Mouse (Mus musculus): ENCODE data around the gene L3mbtl1. TPM values are rescaled to one million over a fixed set of nuclear protein-coding genes. Genes with fewer than 3 reads are reported as not detected.

L3mbtl1 gene
- polyA plus RNA-seq, 1 experiment = not detected

DNA sequence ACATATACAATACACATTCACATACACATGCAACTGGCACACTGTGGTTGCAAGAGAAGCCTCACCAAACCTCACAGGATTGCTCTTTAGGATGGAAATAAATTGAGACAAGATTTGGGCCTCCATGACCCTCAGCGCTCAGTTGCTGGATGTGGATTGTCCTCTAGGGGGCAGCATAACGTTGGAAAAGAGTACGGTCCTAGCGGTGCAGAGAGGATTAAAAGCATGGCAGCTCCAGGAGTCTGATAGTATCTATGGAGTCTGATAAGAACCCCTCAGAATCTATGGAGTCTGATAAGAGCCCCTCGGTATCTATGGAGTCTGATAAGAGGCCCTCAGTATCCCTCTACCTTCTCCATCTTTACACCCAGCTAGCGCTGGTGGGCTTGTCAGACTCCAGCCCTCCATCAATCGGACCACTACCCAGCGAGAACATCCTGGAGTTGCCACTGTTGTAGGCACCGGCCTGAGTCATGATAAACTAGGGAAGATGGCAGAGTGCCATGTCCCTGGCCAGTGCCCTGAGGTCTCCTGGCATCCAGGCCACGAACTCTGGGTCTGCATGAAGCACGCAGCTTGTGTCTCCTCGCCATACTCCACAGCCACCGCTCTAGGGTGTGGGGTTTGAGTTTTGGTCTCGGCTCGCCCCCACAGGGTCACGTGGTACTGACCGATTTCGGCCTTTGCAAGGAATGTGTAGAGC, 55.4 kb downstream of the L3mbtl1 start:
- Histone ChIP-seq H3K4me1 (ENCODE audit: control insufficient read depth, insufficient read depth, insufficient read length, low read length) (no peaks in the 10 kb centered on the region), H3K27ac (replicated peaks; ENCODE audit: low read depth, low read length) (no peak overlapping the region), H3K4me3 (ENCODE audit: insufficient read depth, low read depth, low read length) (no peak overlapping the region)

DNA sequence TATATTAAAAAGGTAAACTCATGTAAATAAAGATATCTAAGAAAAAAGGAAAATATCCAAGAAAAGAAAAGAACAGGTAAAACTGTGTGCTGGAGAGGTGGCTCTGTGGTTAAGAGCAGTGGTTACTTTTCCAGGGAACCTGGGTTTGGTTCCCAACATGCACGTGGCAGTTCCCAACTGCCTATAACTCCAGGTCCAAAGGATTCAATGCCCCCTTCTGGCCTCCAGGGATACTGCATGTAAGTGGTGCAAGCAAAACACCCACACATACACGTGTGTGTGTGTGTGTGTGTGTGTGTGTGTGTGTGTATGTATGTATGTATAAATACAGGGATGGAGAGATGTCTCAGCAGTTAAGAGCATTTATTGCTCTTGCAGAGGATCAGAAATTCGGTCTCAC, 56.5 kb downstream of the L3mbtl1 start:
- no peak overlapping the region for H3K4me3 ChIP-seq (ENCODE audit: insufficient read depth, low read depth, low read length)
- H3K27ac ChIP-seq (replicated peaks; ENCODE audit: low read depth, low read length) = no peak overlapping the region
- H3K4me1 ChIP-seq (ENCODE audit: control insufficient read depth, insufficient read depth, insufficient read length, low read length) = no peaks in the 10 kb centered on the region

DNA sequence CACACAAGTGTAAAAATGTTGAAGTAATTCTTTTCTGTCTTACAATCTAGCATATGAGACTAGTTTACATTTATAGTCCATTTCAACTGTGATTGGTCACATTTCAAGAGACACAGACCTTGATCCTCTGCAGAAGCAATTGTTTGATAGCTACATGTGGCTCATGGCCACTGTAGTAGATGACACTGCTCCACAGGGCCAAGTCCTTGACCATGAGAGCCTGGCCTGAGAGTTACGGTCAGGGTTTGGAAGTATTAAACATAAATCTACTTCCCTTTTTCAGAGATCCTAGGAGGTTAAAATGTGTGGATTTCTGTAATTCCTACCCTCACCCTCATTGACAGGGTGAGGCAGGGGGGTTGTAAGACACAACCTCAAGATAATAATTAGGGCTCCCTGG, 57.8 kb downstream of the L3mbtl1 start:
- H3K4me1 ChIP-seq (ENCODE audit: control insufficient read depth, insufficient read depth, insufficient read length, low read length) = no peaks in the 10 kb centered on the region
- no peak overlapping the region for H3K27ac ChIP-seq (replicated peaks; ENCODE audit: low read depth, low read length)
- H3K4me3 ChIP-seq (ENCODE audit: insufficient read depth, low read depth, low read length) = no peak overlapping the region

DNA sequence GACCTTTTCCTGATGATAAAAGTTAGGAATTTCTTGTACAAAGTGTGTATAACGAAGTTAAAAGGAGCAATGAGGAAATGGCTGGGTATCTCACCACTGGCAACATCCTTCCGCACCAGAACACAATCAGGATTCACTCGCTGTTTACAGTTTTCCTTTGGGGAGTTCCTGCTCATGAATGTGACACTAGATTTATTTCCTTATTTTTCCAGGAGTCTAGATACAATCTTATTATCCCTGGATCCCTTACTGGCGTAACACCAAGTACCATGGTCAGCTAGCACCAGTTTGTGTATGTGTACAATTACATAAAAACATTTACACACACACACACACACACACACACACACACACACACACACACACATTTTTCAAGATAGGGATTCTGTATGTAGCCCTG, 64.0 kb downstream of the L3mbtl1 start:
- H3K4me3 ChIP-seq (ENCODE audit: insufficient read depth, low read depth, low read length) = no peak overlapping the region
- no peaks in the 10 kb centered on the region for H3K4me1 ChIP-seq (ENCODE audit: control insufficient read depth, insufficient read depth, insufficient read length, low read length)
- no peak overlapping the region for H3K27ac ChIP-seq (replicated peaks; ENCODE audit: low read depth, low read length)

DNA sequence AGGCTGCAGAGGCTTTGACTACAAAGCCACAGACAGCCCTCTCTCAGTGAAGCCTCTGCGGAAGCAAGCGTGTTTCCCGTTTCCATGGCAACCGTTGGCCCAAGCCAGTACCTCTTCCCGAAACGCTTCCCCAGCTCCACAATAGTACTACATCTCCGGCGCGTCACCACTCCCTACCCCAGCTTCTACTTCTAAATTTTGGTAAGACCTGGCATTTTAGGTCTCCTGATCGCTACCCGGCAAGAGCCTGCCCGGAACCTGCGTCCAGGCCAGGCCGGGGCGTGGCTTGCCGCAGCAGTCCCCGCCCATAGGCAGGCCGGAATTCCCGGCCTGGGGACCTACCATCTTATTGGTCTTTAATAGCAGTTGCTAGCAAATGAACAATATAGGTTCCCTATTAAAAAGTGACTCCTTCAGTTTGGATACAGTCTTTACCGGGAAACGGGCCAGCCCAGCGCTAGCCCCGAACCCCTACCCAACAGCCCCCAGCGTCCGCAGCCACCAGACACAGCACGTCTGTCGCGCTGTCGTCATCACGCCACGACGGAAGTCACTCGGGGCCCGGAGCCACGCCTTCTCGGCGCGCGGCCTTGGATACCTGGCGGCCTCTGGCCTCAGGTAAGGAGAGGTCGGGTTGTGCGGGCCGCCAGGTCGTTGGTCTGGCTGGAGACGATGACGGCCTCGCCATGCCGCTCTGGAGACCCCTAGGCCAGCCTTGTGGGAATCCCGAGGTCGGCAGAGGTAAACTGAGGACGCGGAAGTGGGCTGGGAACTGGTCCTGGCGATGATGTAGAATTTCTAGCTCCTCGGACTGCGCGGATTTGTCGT, 73.9 kb downstream of the L3mbtl1 start, which contains the start of gene Ift52:
Gene Ift52, plus strand, starts transcription at position 439 of the 828 bp plus-strand sequence.
- Histone ChIP-seq H3K27ac (replicated peaks; ENCODE audit: low read depth, low read length) (peak within 1 kb of the TSS; percentile 70), H3K4me1 (ENCODE audit: control insufficient read depth, insufficient read depth, insufficient read length, low read length) (no peaks in the 10 kb centered on the region; the same call in 1 of the 2 replicates), H3K4me3 (ENCODE audit: insufficient read depth, low read depth, low read length) (peak within 1 kb of the TSS; percentile 93)

Other genes with a start within 250 kb of the L3mbtl1 start
- 50.4 and 52.6 TPM in 2 replicates for gene Srsf6, start 11.9 kb upstream of the L3mbtl1 start, polyA plus RNA-seq (2012; ENCODE audit: insufficient read depth, insufficient read length, missing spikeins)
- gene Sgk2, start 43.9 kb downstream of the L3mbtl1 start, polyA plus RNA-seq (2012; ENCODE audit: insufficient read depth, insufficient read length, missing spikeins) = not detected in 2 replicates
- gene Ift52, start 73.9 kb downstream of the L3mbtl1 start, polyA plus RNA-seq (2012; ENCODE audit: insufficient read depth, insufficient read length, missing spikeins) = 23.2 and 25.6 TPM in 2 replicates
- 1.5 TPM in 1 of 2 replicates, not detected in the other for gene Mybl2, start 111.2 kb downstream of the L3mbtl1 start, polyA plus RNA-seq (2012; ENCODE audit: insufficient read depth, insufficient read length, missing spikeins)
- not detected in 2 replicates for gene Gtsf1l, start 144.4 kb downstream of the L3mbtl1 start, polyA plus RNA-seq (2012; ENCODE audit: insufficient read depth, insufficient read length, missing spikeins)